Mouse (Mus musculus) neural tube, embryonic 11.5 days (tissue): Measurements from ENCODE around the gene Rbfox3. TPM values are rescaled to one million over a fixed set of nuclear protein-coding genes. Genes with fewer than 3 reads are reported as not detected.

ENCODE experiments used
- ATAC-seq: fragments of 200-750 bp; cut with Nextera tagmentation; 2 replicates; pipeline ENCODE4 v1.8.0; 2017; ENCODE audit warnings: moderate number of reproducible peaks, mild to moderate bottlenecking, moderate TSS enrichment, moderate library complexity; ENCODE audit not compliant: insufficient read depth, low FRiP score, low TSS enrichment
- DNase-seq: peaks from one replicate; pipeline ENCODE4 v3.0.0-alpha.2; 2015; ENCODE audit warnings: low spot score
- H3K27ac ChIP-seq: fragments of 300-500 bp; sonication (generic); 2 replicates; pipeline ENCODE4 v1.5.1; 2014; ENCODE audit warnings: low read depth, mild to moderate bottlenecking, low read length
- H3K27me3 ChIP-seq: fragments of 300-500 bp; sonication (generic); 2 replicates; pipeline ENCODE4 v1.6.1; 2014; ENCODE audit warnings: mild to moderate bottlenecking, low read length, mixed read lengths; ENCODE audit not compliant: control insufficient read depth, insufficient read depth
- H3K36me3 ChIP-seq: fragments of 300-500 bp; sonication (generic); 2 replicates; pipeline ENCODE4 v1.6.1; 2014; ENCODE audit warnings: mild to moderate bottlenecking, low read length, moderate library complexity, mixed read lengths; ENCODE audit not compliant: control insufficient read depth, insufficient read depth
- H3K4me1 ChIP-seq: fragments of 300-500 bp; sonication (generic); 2 replicates; pipeline ENCODE4 v1.6.1; 2014; ENCODE audit warnings: low read length, mixed read lengths; ENCODE audit not compliant: control insufficient read depth, insufficient read depth
- H3K4me2 ChIP-seq: fragments of 300-500 bp; sonication (generic); 2 replicates; pipeline ENCODE4 v1.6.1; 2014; ENCODE audit warnings: low read depth, mild to moderate bottlenecking, moderate library complexity
- H3K4me3 ChIP-seq: fragments of 300-500 bp; sonication (generic); 2 replicates; pipeline ENCODE4 v1.5.1; 2014; ENCODE audit warnings: low read depth, low read length
- H3K9ac ChIP-seq: fragments of 300-500 bp; sonication (generic); 2 replicates; pipeline ENCODE4 v1.6.1; 2014; ENCODE audit warnings: mild to moderate bottlenecking, low read length
- H3K9me3 ChIP-seq: fragments of 300-500 bp; sonication (generic); 2 replicates; pipeline ENCODE4 v1.6.1; 2016; ENCODE audit warnings: low read length; ENCODE audit not compliant: control insufficient read depth
- WGBS: fragments of 180-500 bp; shearing (Covaris S2); extraction: QIAGEN DNeasy Blood & Tissue Kit; methylation state at CpG from one replicate; pipeline ENCODE4 v1.1.7; 2014; 5-methylcytosine and 5-hydroxymethylcytosine counted together
- polyA plus RNA-seq: library from polyadenylated mRNA; unstranded; fragments of >200 nt; fragmentation: Nextera tagmentation; extraction: Ambion mirVana; gene quantifications from 2 replicates; pipeline ENCODE4 v1.2.1, GENCODE M21; 2014

Gene Rbfox3
- polyA plus RNA-seq, 1 experiment from 2014 or later, result 16.2 TPM

- H3K27ac ChIP-seq, result no peak overlapping the region
- H3K4me3 ChIP-seq, result no peak overlapping the region
- peaks cover 11% of the 10 kb centered on the region; the same call in 1 of the 2 replicates for H3K27me3 ChIP-seq
- ATAC-seq (no peak), DNase-seq (no peak)
- no peaks in the 10 kb centered on the region for H3K36me3 ChIP-seq
- H3K9me3 ChIP-seq, result no peaks in the 10 kb centered on the region
- WGBS, result 79% methylated on average over 6 of the region's 6 CpGs
- H3K4me1 ChIP-seq, result no peaks in the 10 kb centered on the region; the same call in 1 of the 2 replicates
- H3K4me2 ChIP-seq, result no peak overlapping the region
- H3K9ac ChIP-seq, result no peak overlapping the region
These were observed 404.3 kb downstream of the Rbfox3 start for GRCm38 (mm10) chr11:118507095-118507494.

GRCm38 (mm10) chr11:118504180-118504454 lies 407.3 kb downstream of the Rbfox3 start:
- DNase-seq, result no peak
- H3K36me3 ChIP-seq, result no peaks in the 10 kb centered on the region
- no peak overlapping the region for H3K27ac ChIP-seq
- H3K9me3 ChIP-seq, result no peaks in the 10 kb centered on the region
- no peak for ATAC-seq
- no peak overlapping the region for H3K9ac ChIP-seq
- WGBS, result 63% methylated on average over 5 of the region's 5 CpGs
- no peak overlapping the region for H3K4me3 ChIP-seq
- H3K4me1 ChIP-seq, result no peaks in the 10 kb centered on the region; the same call in 1 of the 2 replicates
- peaks cover 11% of the 10 kb centered on the region; the same call in 1 of the 2 replicates for H3K27me3 ChIP-seq
- H3K4me2 ChIP-seq, result no peak overlapping the region

GRCm38 (mm10) chr11:118503418-118504179 lies 407.8 kb downstream of the Rbfox3 start:
- Histone ChIP-seq H3K27ac (no peak overlapping the region), H3K9me3 (no peaks in the 10 kb centered on the region), H3K9ac (no peak overlapping the region; the same call in 1 of the 2 replicates), H3K4me2 (no peak overlapping the region), H3K36me3 (no peaks in the 10 kb centered on the region), H3K4me3 (no peak overlapping the region), H3K4me1 (no peaks in the 10 kb centered on the region; the same call in 1 of the 2 replicates), H3K27me3 (peaks cover 11% of the 10 kb centered on the region; the same call in 1 of the 2 replicates)
- DNase-seq, result no peak
- 23% methylated on average over 34 of the region's 34 CpGs for WGBS
- no peak for ATAC-seq

DNA sequence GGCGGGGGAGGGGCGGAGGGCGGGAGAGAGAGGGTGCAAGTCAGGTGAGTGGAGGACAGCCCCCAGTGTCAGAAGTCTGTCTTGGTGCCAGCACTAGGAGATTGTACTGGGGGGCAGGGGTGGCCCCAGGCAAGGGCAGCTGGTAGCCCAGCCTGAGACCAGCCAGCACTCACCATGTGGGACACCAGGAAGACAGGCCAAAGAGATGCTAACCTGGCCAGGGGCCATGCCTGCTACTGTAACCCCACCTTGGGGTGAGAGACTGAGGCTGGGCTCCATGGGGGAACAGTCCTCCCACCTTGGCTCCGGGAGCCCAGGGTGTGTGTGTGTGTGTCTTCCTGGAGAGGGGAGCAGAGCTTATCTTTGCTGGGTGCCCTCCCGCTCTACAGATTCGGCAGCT lies 408.4 kb downstream of the Rbfox3 start:
- Histone ChIP-seq H3K36me3 (no peaks in the 10 kb centered on the region), H3K4me1 (no peaks in the 10 kb centered on the region; the same call in 1 of the 2 replicates), H3K9me3 (no peaks in the 10 kb centered on the region), H3K4me2 (no peak overlapping the region), H3K4me3 (no peak overlapping the region), H3K27ac (no peak overlapping the region), H3K9ac (no peak overlapping the region), H3K27me3 (peaks cover 11% of the 10 kb centered on the region; the same call in 1 of the 2 replicates)
- ATAC-seq (no peak), DNase-seq (no peak)
- 63% methylated on average over 6 of the region's 6 CpGs for WGBS

GRCm38 (mm10) chr11:118496066-118496689 lies 415.2 kb downstream of the Rbfox3 start:
- Histone ChIP-seq H3K4me3 (no peak overlapping the region), H3K4me2 (no peak overlapping the region), H3K9me3 (no peaks in the 10 kb centered on the region), H3K27me3 (no peaks in the 10 kb centered on the region), H3K4me1 (peaks cover 8% of the 10 kb centered on the region; the same call in 1 of the 2 replicates), H3K27ac (no peak overlapping the region), H3K9ac (no peak overlapping the region), H3K36me3 (no peaks in the 10 kb centered on the region)
- 47% methylated on average over 19 of the region's 20 CpGs for WGBS
- DNase-seq, result no peak
- ATAC-seq, result no peak

GRCm38 (mm10) chr11:118495065-118495464 lies 416.3 kb downstream of the Rbfox3 start:
- DNase-seq (no peak), ATAC-seq (no peak)
- Histone ChIP-seq H3K4me3 (no peak overlapping the region), H3K36me3 (no peaks in the 10 kb centered on the region), H3K27ac (no peak overlapping the region), H3K9ac (no peak overlapping the region), H3K4me2 (no peak overlapping the region), H3K27me3 (no peaks in the 10 kb centered on the region), H3K9me3 (no peaks in the 10 kb centered on the region), H3K4me1 (peaks cover 12% of the 10 kb centered on the region)
- 38% methylated on average over 5 of the region's 5 CpGs for WGBS

DNA sequence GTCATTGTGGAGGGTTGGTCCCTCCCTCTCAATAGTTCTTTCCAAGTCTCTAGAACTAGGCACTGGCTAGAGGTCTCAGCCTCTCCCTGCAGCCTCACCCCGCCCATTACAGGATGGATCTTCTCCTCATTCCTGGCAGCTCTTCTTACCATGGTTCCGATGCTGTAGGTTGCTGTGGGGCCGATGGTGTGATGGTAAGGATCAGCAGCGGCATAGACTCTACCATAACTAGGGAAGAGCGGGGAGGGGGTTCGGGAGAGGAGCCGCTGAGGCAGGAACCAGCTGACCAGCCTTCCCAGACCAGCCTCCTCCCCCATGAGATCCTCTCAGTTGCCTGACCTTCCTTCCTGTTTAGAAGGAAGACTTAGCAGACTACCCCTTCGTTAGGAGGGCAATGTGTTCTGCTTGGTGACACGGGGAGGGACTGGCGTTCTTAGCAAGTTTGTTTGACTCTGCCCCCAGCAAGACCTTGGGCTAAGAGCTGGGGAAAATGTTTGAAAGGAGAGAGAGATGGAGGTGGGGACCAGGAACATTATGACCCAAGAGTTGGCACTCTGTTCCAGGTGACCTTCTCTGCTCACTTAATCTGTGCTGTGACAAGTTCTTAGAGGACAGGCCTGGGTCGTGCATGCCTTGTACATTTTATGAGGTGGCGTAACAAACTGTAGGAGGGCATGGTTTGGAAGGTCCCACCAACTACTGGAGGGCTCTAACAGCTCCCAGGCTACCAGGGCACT lies 417.2 kb downstream of the Rbfox3 start:
- H3K4me3 ChIP-seq, result no peak overlapping the region
- no peak overlapping the region for H3K27ac ChIP-seq
- 86% methylated on average over 12 of the region's 12 CpGs for WGBS
- no peaks in the 10 kb centered on the region for H3K9me3 ChIP-seq
- ATAC-seq, result no peak
- H3K4me1 ChIP-seq, result peaks cover 13% of the 10 kb centered on the region
- no peak overlapping the region for H3K9ac ChIP-seq
- no peaks in the 10 kb centered on the region for H3K36me3 ChIP-seq
- H3K27me3 ChIP-seq, result no peaks in the 10 kb centered on the region
- DNase-seq, result no peak
- no peak overlapping the region for H3K4me2 ChIP-seq

GRCm38 (mm10) chr11:118493458-118493857 lies 417.9 kb downstream of the Rbfox3 start:
- H3K4me3 ChIP-seq, result no peak overlapping the region
- H3K4me1 ChIP-seq, result peaks cover 19% of the 10 kb centered on the region
- no peak overlapping the region for H3K4me2 ChIP-seq
- 88% methylated on average over 2 of the region's 2 CpGs for WGBS
- ATAC-seq (no peak), DNase-seq (no peak)
- no peaks in the 10 kb centered on the region for H3K9me3 ChIP-seq
- H3K27ac ChIP-seq, result no peak overlapping the region
- no peak overlapping the region for H3K9ac ChIP-seq
- H3K27me3 ChIP-seq, result no peaks in the 10 kb centered on the region
- H3K36me3 ChIP-seq, result no peaks in the 10 kb centered on the region
